Mouse (Mus musculus): ENCODE measurements at regions not wholly inside any gene's neighbourhood (a gene's known extent, or its start where the extent isn't known, plus 50 kb on each side); places are given as distances from the start of the nearest gene placed in this dataset.

GRCm38 (mm10) chr3:120460717-120461116, 676.5 kb upstream of the Ptbp2 start:
- TF ChIP-seq GATA2 (IDR thresholded peaks at IDR 0.05; ENCODE audit: borderline replicate concordance, low read depth, low read length) (no peak), TAL1 (conservative IDR thresholded peaks at IDR 0.05; ENCODE audit: low read depth, low read length) (no peak), CTCF (IDR thresholded peaks at IDR 0.05; ENCODE audit: low read depth, low read length) (no peak), GATA1 (IDR thresholded peaks at IDR 0.05; ENCODE audit: borderline replicate concordance, low read length) (no peak), POLR2AphosphoS5 (IDR thresholded peaks at IDR 0.05; ENCODE audit: insufficient replicate concordance, low read depth, low read length) (no peak)
- DNase-seq (ENCODE audit: low spot score): no peak

GRCm38 (mm10) chr3:120457912-120458311, 673.6 kb upstream of the Ptbp2 start:
- TF ChIP-seq GATA1 (IDR thresholded peaks at IDR 0.05; ENCODE audit: borderline replicate concordance, low read length): no peak
- no peak for TF ChIP-seq TAL1 (conservative IDR thresholded peaks at IDR 0.05; ENCODE audit: low read depth, low read length)
- TF ChIP-seq GATA2 (IDR thresholded peaks at IDR 0.05; ENCODE audit: borderline replicate concordance, low read depth, low read length): no peak
- no peak for TF ChIP-seq POLR2AphosphoS5 (IDR thresholded peaks at IDR 0.05; ENCODE audit: insufficient replicate concordance, low read depth, low read length)
- TF ChIP-seq CTCF (IDR thresholded peaks at IDR 0.05; ENCODE audit: low read depth, low read length): no peak
- H3K9me3 ChIP-seq (replicated peaks): peaks cover 2% of the 10 kb centered on the region; the same call in 1 of the 2 replicates
- no peaks in the 10 kb centered on the region for H3K36me3 ChIP-seq (replicated peaks)
- no peaks in the 10 kb centered on the region for H3K4me1 ChIP-seq (ENCODE audit: insufficient read depth, low read depth, low read length)
- DNase-seq (ENCODE audit: low spot score) (no peak), ATAC-seq (ENCODE audit: extremely low read depth, insufficient number of reproducible peaks, low FRiP score, poor library complexity, severe bottlenecking) (no peak)
- no peak overlapping the region for H3K4me3 ChIP-seq (ENCODE audit: low read depth, low read length)
- H3K27me3 ChIP-seq (ENCODE audit: insufficient read depth, low read length): no peaks in the 10 kb centered on the region

More at GRCm38 (mm10) chr3:120460717-120461116, 676.5 kb upstream of the Ptbp2 start:
- no peaks in the 10 kb centered on the region for H3K27me3 ChIP-seq (ENCODE audit: insufficient read depth, low read length)
- peaks cover 2% of the 10 kb centered on the region; the same call in 1 of the 2 replicates for H3K9me3 ChIP-seq (replicated peaks)
- H3K4me3 ChIP-seq (ENCODE audit: low read depth, low read length): no peak overlapping the region
- H3K4me1 ChIP-seq (ENCODE audit: insufficient read depth, low read depth, low read length): no peaks in the 10 kb centered on the region
- no peak for ATAC-seq (ENCODE audit: extremely low read depth, insufficient number of reproducible peaks, low FRiP score, poor library complexity, severe bottlenecking)
- H3K36me3 ChIP-seq (replicated peaks): no peaks in the 10 kb centered on the region

- DNase-seq (ENCODE audit: low spot score): no peak
- ATAC-seq (ENCODE audit: extremely low read depth, insufficient number of reproducible peaks, low FRiP score, poor library complexity, severe bottlenecking): no peak
- TF ChIP-seq GATA1 (IDR thresholded peaks at IDR 0.05; ENCODE audit: borderline replicate concordance, low read length): no peak
- TF ChIP-seq GATA2 (IDR thresholded peaks at IDR 0.05; ENCODE audit: borderline replicate concordance, low read depth, low read length): no peak
- no peak for TF ChIP-seq TAL1 (conservative IDR thresholded peaks at IDR 0.05; ENCODE audit: low read depth, low read length)
- no peak for TF ChIP-seq CTCF (IDR thresholded peaks at IDR 0.05; ENCODE audit: low read depth, low read length)
- no peak for TF ChIP-seq POLR2AphosphoS5 (IDR thresholded peaks at IDR 0.05; ENCODE audit: insufficient replicate concordance, low read depth, low read length)
- Histone ChIP-seq H3K9me3 (replicated peaks) (peaks cover 6% of the 10 kb centered on the region), H3K4me3 (ENCODE audit: low read depth, low read length) (no peak overlapping the region), H3K4me1 (ENCODE audit: insufficient read depth, low read depth, low read length) (no peaks in the 10 kb centered on the region), H3K36me3 (replicated peaks) (no peaks in the 10 kb centered on the region), H3K27me3 (ENCODE audit: insufficient read depth, low read length) (no peaks in the 10 kb centered on the region)
These were observed 656.9 kb upstream of the Ptbp2 start for GRCm38 (mm10) chr3:120441127-120441526.

- Histone ChIP-seq H3K27me3 (ENCODE audit: insufficient read depth, low read length) (no peaks in the 10 kb centered on the region), H3K36me3 (replicated peaks) (no peaks in the 10 kb centered on the region), H3K4me3 (ENCODE audit: low read depth, low read length) (no peak overlapping the region), H3K4me1 (ENCODE audit: insufficient read depth, low read depth, low read length) (no peaks in the 10 kb centered on the region), H3K9me3 (replicated peaks) (peaks cover 6% of the 10 kb centered on the region)
- DNase-seq (ENCODE audit: low spot score) (no peak), ATAC-seq (ENCODE audit: extremely low read depth, insufficient number of reproducible peaks, low FRiP score, poor library complexity, severe bottlenecking) (no peak)
- TF ChIP-seq TAL1 (conservative IDR thresholded peaks at IDR 0.05; ENCODE audit: low read depth, low read length) (no peak), CTCF (IDR thresholded peaks at IDR 0.05; ENCODE audit: low read depth, low read length) (no peak), GATA1 (IDR thresholded peaks at IDR 0.05; ENCODE audit: borderline replicate concordance, low read length) (no peak), GATA2 (IDR thresholded peaks at IDR 0.05; ENCODE audit: borderline replicate concordance, low read depth, low read length) (no peak), POLR2AphosphoS5 (IDR thresholded peaks at IDR 0.05; ENCODE audit: insufficient replicate concordance, low read depth, low read length) (no peak)
These were observed 646.0 kb upstream of the Ptbp2 start for GRCm38 (mm10) chr3:120430285-120430684.

GRCm38 (mm10) chr3:120416634-120417033, 632.4 kb upstream of the Ptbp2 start:
- no peak for ATAC-seq (ENCODE audit: extremely low read depth, insufficient number of reproducible peaks, low FRiP score, poor library complexity, severe bottlenecking)
- Histone ChIP-seq H3K4me1 (ENCODE audit: insufficient read depth, low read depth, low read length) (no peaks in the 10 kb centered on the region), H3K9me3 (replicated peaks) (peaks cover 2% of the 10 kb centered on the region; the same call in 1 of the 2 replicates), H3K27me3 (ENCODE audit: insufficient read depth, low read length) (no peaks in the 10 kb centered on the region), H3K36me3 (replicated peaks) (no peaks in the 10 kb centered on the region), H3K4me3 (ENCODE audit: low read depth, low read length) (no peak overlapping the region)
- TF ChIP-seq POLR2AphosphoS5 (IDR thresholded peaks at IDR 0.05; ENCODE audit: insufficient replicate concordance, low read depth, low read length): no peak
- no peak for TF ChIP-seq GATA1 (IDR thresholded peaks at IDR 0.05; ENCODE audit: borderline replicate concordance, low read length)
- TF ChIP-seq GATA2 (IDR thresholded peaks at IDR 0.05; ENCODE audit: borderline replicate concordance, low read depth, low read length): no peak
- TF ChIP-seq TAL1 (conservative IDR thresholded peaks at IDR 0.05; ENCODE audit: low read depth, low read length): no peak
- no peak for TF ChIP-seq CTCF (IDR thresholded peaks at IDR 0.05; ENCODE audit: low read depth, low read length)
- no peak for DNase-seq (ENCODE audit: low spot score)

GRCm38 (mm10) chr3:120375688-120376289, 591.5 kb upstream of the Ptbp2 start:
- H3K27me3 ChIP-seq (ENCODE audit: insufficient read depth, low read length): no peaks in the 10 kb centered on the region
- DNase-seq (ENCODE audit: low spot score) (no peak), ATAC-seq (ENCODE audit: extremely low read depth, insufficient number of reproducible peaks, low FRiP score, poor library complexity, severe bottlenecking) (no peak)
- no peak overlapping the region for H3K4me3 ChIP-seq (ENCODE audit: low read depth, low read length)
- H3K9me3 ChIP-seq (replicated peaks): peaks cover 19% of the 10 kb centered on the region
- H3K4me1 ChIP-seq (ENCODE audit: insufficient read depth, low read depth, low read length): no peaks in the 10 kb centered on the region
- no peaks in the 10 kb centered on the region for H3K36me3 ChIP-seq (replicated peaks)
- no peak for TF ChIP-seq GATA1 (IDR thresholded peaks at IDR 0.05; ENCODE audit: borderline replicate concordance, low read length)
- TF ChIP-seq GATA2 (IDR thresholded peaks at IDR 0.05; ENCODE audit: borderline replicate concordance, low read depth, low read length): no peak
- no peak for TF ChIP-seq TAL1 (conservative IDR thresholded peaks at IDR 0.05; ENCODE audit: low read depth, low read length)
- no peak for TF ChIP-seq CTCF (IDR thresholded peaks at IDR 0.05; ENCODE audit: low read depth, low read length)
- TF ChIP-seq POLR2AphosphoS5 (IDR thresholded peaks at IDR 0.05; ENCODE audit: insufficient replicate concordance, low read depth, low read length): no peak
